18 mouse cellular contexts compared by ENCODE assay signal in the genomic region with DNA sequence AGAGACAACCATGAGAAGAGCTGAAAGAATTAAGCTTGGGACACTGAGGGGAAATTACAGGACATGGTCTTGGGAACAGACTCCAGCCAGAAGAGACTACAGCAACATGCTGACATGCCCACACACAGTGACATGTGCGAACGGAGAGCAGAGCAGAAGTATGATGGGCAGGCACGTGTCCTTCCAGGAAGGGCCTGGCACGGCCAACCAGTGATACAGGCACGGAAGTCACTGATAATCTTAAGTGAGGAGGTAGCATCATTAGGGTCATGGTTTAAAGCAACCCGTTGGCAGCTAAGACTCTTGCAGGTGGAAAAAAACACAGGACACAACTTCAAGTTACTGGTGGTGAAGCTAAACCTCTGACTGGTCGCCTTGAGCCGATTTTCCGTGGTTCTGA.
"Had no signal": no experiment of that assay in that cellular context is flagged by ENCODE, and none has a peak within 500 bp of the region (broad histone marks: within the 10 kb centered on the region; RNA-seq: fewer than 3 reads in every experiment).

No protein-coding gene starts in this region.

- H3K4me1 ChIP-seq: liver, embryonic 15.5 days; lung, embryonic 15.5 days; megakaryocyte, embryonic 14.5 days had no signal

- H3K36me3 ChIP-seq: liver, embryonic 15.5 days; lung, embryonic 15.5 days; neural tube, embryonic 12.5 days; stomach, embryonic 15.5 days had no signal

- DNase-seq: liver, postnatal 0 days; lung, adult 2 months; lung, postnatal 14 days; lung, postnatal 36 days; midbrain, embryonic 14.5 days; right cerebral cortex, postnatal 14 days; thymus, adult 2 months; thymus, postnatal 25 days; thymus, postnatal 4 days had no signal

- H3K4me3 ChIP-seq: liver, embryonic 15.5 days; lung, embryonic 15.5 days; megakaryocyte, embryonic 14.5 days; neural tube, embryonic 12.5 days; stomach, embryonic 15.5 days had no signal

- ATAC-seq: liver, postnatal 0 days; lung, postnatal 0 days; midbrain, embryonic 16.5 days had no signal

- H3K9ac ChIP-seq: liver, embryonic 15.5 days; liver, postnatal 0 days; lung, embryonic 15.5 days; neural tube, embryonic 12.5 days; stomach, embryonic 15.5 days had no signal

- H3K9me3 ChIP-seq: liver, embryonic 15.5 days; lung, embryonic 15.5 days; neural tube, embryonic 12.5 days; stomach, embryonic 15.5 days had no signal

- H3K27ac ChIP-seq: liver, embryonic 15.5 days; lung, embryonic 15.5 days; macrophage; neural tube, embryonic 12.5 days; stomach, embryonic 15.5 days; stomach, postnatal 0 days had no signal

- H3K27me3 ChIP-seq: liver, embryonic 15.5 days; lung, embryonic 15.5 days; megakaryocyte, embryonic 14.5 days; neural tube, embryonic 12.5 days; stomach, embryonic 15.5 days had no signal

- H3K4me2 ChIP-seq: liver, embryonic 15.5 days; lung, embryonic 15.5 days; neural tube, embryonic 12.5 days; stomach, embryonic 15.5 days had no signal
